Mouse (Mus musculus): ENCODE results near the gene Gm3776.
"Not testable (repeated sequence)": the region's sequence is repeated elsewhere in the genome, so short reads cannot be mapped to it uniquely, and the experiment has no call there.

The Gm3776 gene

GRCm38 (mm10) chr9:78256914-78257313 lies at the start of gene Gm3776:
Gm3776 (plus strand) TSS chr9:78257129.
- DNase-seq (ENCODE audit: low read depth, low spot score) = not testable (repeated sequence)

- DNase-seq (ENCODE audit: low read depth, low spot score) = no peak
Measured at GRCm38 (mm10) chr9:78208956-78209355, 48.0 kb upstream of the Gm3776 start.

GRCm38 (mm10) chr9:78210079-78210478 lies 46.9 kb upstream of the Gm3776 start:
- no peak for DNase-seq (ENCODE audit: low read depth, low spot score)

- no peak for DNase-seq (ENCODE audit: low read depth, low spot score)
Measured at GRCm38 (mm10) chr9:78210821-78211220, 46.1 kb upstream of the Gm3776 start.

GRCm38 (mm10) chr9:78211521-78211920 lies 45.4 kb upstream of the Gm3776 start:
- no peak for DNase-seq (ENCODE audit: low read depth, low spot score)

GRCm38 (mm10) chr9:78212341-78213049 lies 44.4 kb upstream of the Gm3776 start:
- no peak for DNase-seq (ENCODE audit: low read depth, low spot score)

- no peak for DNase-seq (ENCODE audit: low read depth, low spot score)
Measured at GRCm38 (mm10) chr9:78217074-78217473, 39.9 kb upstream of the Gm3776 start.

GRCm38 (mm10) chr9:78222616-78223015 lies 34.3 kb upstream of the Gm3776 start:
- DNase-seq (ENCODE audit: low read depth, low spot score) = no peak

GRCm38 (mm10) chr9:78223221-78223902 lies 33.6 kb upstream of the Gm3776 start:
- peak; percentile 37 for DNase-seq (ENCODE audit: low read depth, low spot score)

- DNase-seq (ENCODE audit: low read depth, low spot score) = no peak
Measured at GRCm38 (mm10) chr9:78224418-78224817, 32.5 kb upstream of the Gm3776 start.

GRCm38 (mm10) chr9:78225304-78225703 lies 31.6 kb upstream of the Gm3776 start:
- peak; percentile 21 for DNase-seq (ENCODE audit: low read depth, low spot score)

- no peak for DNase-seq (ENCODE audit: low read depth, low spot score)
Measured at GRCm38 (mm10) chr9:78228122-78228521, 28.8 kb upstream of the Gm3776 start.

- DNase-seq (ENCODE audit: low read depth, low spot score) = not testable (repeated sequence)
Measured at GRCm38 (mm10) chr9:78229658-78230057, 27.3 kb upstream of the Gm3776 start.

GRCm38 (mm10) chr9:78230461-78230860 lies 26.5 kb upstream of the Gm3776 start, which contains the start of gene Gsta1:
Gsta1 (plus strand) TSS chr9:78230656.
- DNase-seq (ENCODE audit: low read depth, low spot score) = not testable (repeated sequence)

GRCm38 (mm10) chr9:78233121-78233695 lies 23.7 kb upstream of the Gm3776 start:
- not testable (repeated sequence) for DNase-seq (ENCODE audit: low read depth, low spot score)

GRCm38 (mm10) chr9:78255683-78256470 lies 1.1 kb upstream of the Gm3776 start:
- not testable (repeated sequence) for DNase-seq (ENCODE audit: low read depth, low spot score)

GRCm38 (mm10) chr9:78259688-78260087 lies 2.8 kb downstream of the Gm3776 start:
- not testable (repeated sequence) for DNase-seq (ENCODE audit: low read depth, low spot score)

GRCm38 (mm10) chr9:78270945-78271344 lies 14.0 kb downstream of the Gm3776 start:
- not testable (repeated sequence) for DNase-seq (ENCODE audit: low read depth, low spot score)

GRCm38 (mm10) chr9:78282002-78282711 lies 25.2 kb downstream of the Gm3776 start:
- not testable (repeated sequence) for DNase-seq (ENCODE audit: low read depth, low spot score)

- not testable (repeated sequence) for DNase-seq (ENCODE audit: low read depth, low spot score)
Measured at GRCm38 (mm10) chr9:78289063-78289462, 32.1 kb downstream of the Gm3776 start.

- peak; percentile 34 for DNase-seq (ENCODE audit: low read depth, low spot score)
Measured at GRCm38 (mm10) chr9:78289723-78290122, 32.8 kb downstream of the Gm3776 start, which contains the start of gene Gm10639. Gm10639 (plus strand) TSS chr9:78289923.
